Mouse (Mus musculus) kidney, postnatal 0 days (tissue): ENCODE measurements around the gene Dkk1. TPM values are rescaled to one million over a fixed set of nuclear protein-coding genes. Genes with fewer than 3 reads are reported as not detected.
A peak's percentile ranks its signal among the peaks of the same experiment; 100 is the strongest.
"Not testable (repeated sequence)": the region's sequence is repeated elsewhere in the genome, so short reads cannot be mapped to it uniquely, and the experiment has no call there.

Experiments used
- ATAC-seq: fragments of 200-750 bp; cut with Nextera tagmentation; replicated peaks from 2 replicates; pipeline ENCODE4 v1.8.0; 2017; ENCODE audit warnings: low read depth, moderate number of reproducible peaks, moderate TSS enrichment, moderate library complexity; ENCODE audit not compliant: low FRiP score
- DNase-seq: peaks from one replicate; pipeline ENCODE4 v3.0.0-alpha.2; 2016; ENCODE audit warnings: low spot score
- H3K27ac ChIP-seq: fragments of 300-500 bp; sonication (generic); 2 replicates; pipeline ENCODE4 v1.5.1; 2014; ENCODE audit warnings: mild to moderate bottlenecking
- H3K27me3 ChIP-seq: fragments of 300-500 bp; sonication (generic); 2 replicates; pipeline ENCODE4 v1.6.1; 2014; ENCODE audit warnings: low read length, mixed read lengths; ENCODE audit not compliant: insufficient read depth
- H3K36me3 ChIP-seq: fragments of 300-500 bp; sonication (generic); 2 replicates; pipeline ENCODE4 v1.6.1; 2014; ENCODE audit warnings: low read length, mixed read lengths; ENCODE audit not compliant: insufficient read depth
- H3K4me1 ChIP-seq: fragments of 300-500 bp; sonication (generic); replicated peaks from 2 replicates; pipeline ENCODE4 v1.6.1; 2014; ENCODE audit warnings: antibody characterized with exemption, low read length, mixed read lengths; ENCODE audit not compliant: insufficient read depth
- H3K4me2 ChIP-seq: fragments of 300-500 bp; sonication (generic); 2 replicates; pipeline ENCODE4 v1.6.1; 2014; ENCODE audit warnings: mild to moderate bottlenecking, low read length, moderate library complexity, mixed read lengths
- H3K4me3 ChIP-seq: fragments of 300-500 bp; sonication (generic); replicated peaks from 2 replicates; pipeline ENCODE4 v1.5.1; 2014; ENCODE audit warnings: low read depth, low read length
- H3K9ac ChIP-seq: fragments of 300-500 bp; sonication (generic); 2 replicates; pipeline ENCODE4 v1.6.1; 2014; ENCODE audit warnings: low read depth, low read length
- H3K9me3 ChIP-seq: fragments of 300-500 bp; sonication (generic); replicated peaks from 2 replicates; pipeline ENCODE4 v1.6.1; 2016; ENCODE audit warnings: low read length, inconsistent platforms, mixed read lengths
- CTCF ChIP-seq: IDR thresholded peaks from 2 replicates; pipeline ENCODE4 v1.5.1; 2016; ENCODE audit warnings: antibody characterized with exemption, low read depth, mild to moderate bottlenecking, moderate library complexity
- WGBS: fragments of 180-500 bp; shearing (Covaris S2); extraction: QIAGEN DNeasy Blood & Tissue Kit; methylation state at CpG from one replicate; pipeline ENCODE4 v1.1.7; 2014; 5-methylcytosine and 5-hydroxymethylcytosine counted together
- polyA plus RNA-seq: library from polyadenylated mRNA; unstranded; fragments of >200 nt; fragmentation: Nextera tagmentation; extraction: Ambion mirVana; gene quantifications from 2 replicates; pipeline ENCODE4 v1.2.1, GENCODE M21; 2015

Dkk1 gene
- polyA plus RNA-seq, 1 experiment from 2014 or later: 26.9 TPM

DNA sequence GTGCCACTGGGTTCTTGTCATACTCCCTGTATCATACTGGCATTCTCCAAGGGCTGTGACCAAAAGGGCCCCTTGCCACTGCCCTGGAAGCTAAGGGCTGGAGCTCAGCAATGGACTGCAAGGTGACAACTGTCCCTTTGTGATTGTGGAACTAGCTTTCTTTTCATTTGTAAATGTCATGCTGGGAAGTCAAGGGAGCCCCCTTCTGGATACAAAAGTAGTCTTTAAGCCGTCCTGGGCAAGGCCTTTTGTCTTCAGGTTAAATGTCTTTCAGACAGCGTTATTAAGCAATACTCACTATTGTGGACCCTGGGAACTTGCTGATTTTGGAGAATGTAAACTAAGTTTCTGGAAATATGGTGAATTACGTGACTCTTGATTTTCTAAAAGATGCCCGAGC lies 4.3 kb upstream of the Dkk1 start:
- ATAC-seq: no peak
- 27% methylated on average over 4 of the region's 4 CpGs for WGBS
- peak; percentile 58 for DNase-seq
- peak; percentile 62 for TF ChIP-seq CTCF
- Histone ChIP-seq H3K4me2 (no peak overlapping the region), H3K9me3 (no peaks in the 10 kb centered on the region), H3K27me3 (peaks cover 3% of the 10 kb centered on the region; the same call in 1 of the 2 replicates), H3K9ac (no peak overlapping the region), H3K4me1 (peaks cover 5% of the 10 kb centered on the region; the same call in 1 of the 2 replicates), H3K4me3 (no peak overlapping the region), H3K27ac (no peak overlapping the region), H3K36me3 (no peaks in the 10 kb centered on the region)

- peaks cover 7% of the 10 kb centered on the region; the same call in 1 of the 2 replicates for H3K4me1 ChIP-seq
- ATAC-seq (no peak), DNase-seq (no peak)
- H3K4me3 ChIP-seq: no peak overlapping the region
- H3K9me3 ChIP-seq: no peaks in the 10 kb centered on the region
- H3K27me3 ChIP-seq: peaks cover 6% of the 10 kb centered on the region; the same call in 1 of the 2 replicates
- H3K36me3 ChIP-seq: no peaks in the 10 kb centered on the region
- H3K27ac ChIP-seq: no peak overlapping the region
- no peak overlapping the region for H3K9ac ChIP-seq
- 77% methylated on average over 8 of the region's 8 CpGs for whole genome bisulfite sequencing
- TF ChIP-seq CTCF: no peak
- H3K4me2 ChIP-seq: no peak overlapping the region
These were observed 2.8 kb upstream of the Dkk1 start for GRCm38 (mm10) chr19:30552260-30552659.

GRCm38 (mm10) chr19:30549854-30550647 lies 586 bp upstream of the Dkk1 start:
- H3K27me3 ChIP-seq: peaks cover 6% of the 10 kb centered on the region; the same call in 1 of the 2 replicates
- no peaks in the 10 kb centered on the region for H3K36me3 ChIP-seq
- no peak for DNase-seq
- H3K27ac ChIP-seq: no peak overlapping the region
- peaks cover 7% of the 10 kb centered on the region; the same call in 1 of the 2 replicates for H3K4me1 ChIP-seq
- H3K4me2 ChIP-seq: peak overlapping the region; percentile 67
- ATAC-seq: no peak
- H3K9ac ChIP-seq: no peak overlapping the region
- WGBS: 4% methylated on average over 17 of the region's 17 CpGs
- no peaks in the 10 kb centered on the region for H3K9me3 ChIP-seq
- TF ChIP-seq CTCF: no peak
- H3K4me3 ChIP-seq: peak overlapping the region; percentile 46

- H3K4me2 ChIP-seq: peak overlapping the region; percentile 67
- DNase-seq: no peak
- H3K4me3 ChIP-seq: peak overlapping the region; percentile 46
- peak overlapping the region; percentile 40; the same call in 1 of the 2 replicates for H3K9ac ChIP-seq
- peaks cover 7% of the 10 kb centered on the region; the same call in 1 of the 2 replicates for H3K4me1 ChIP-seq
- peaks cover 6% of the 10 kb centered on the region; the same call in 1 of the 2 replicates for H3K27me3 ChIP-seq
- no peak for ATAC-seq
- 3% methylated on average over 23 of the region's 23 CpGs for WGBS
- no peaks in the 10 kb centered on the region for H3K9me3 ChIP-seq
- no peaks in the 10 kb centered on the region for H3K36me3 ChIP-seq
- TF ChIP-seq CTCF: peak; percentile 21; the same call in 1 of the 2 replicates
- H3K27ac ChIP-seq: no peak overlapping the region
These were observed 938 bp downstream of the Dkk1 start for GRCm38 (mm10) chr19:30548411-30549043.

DNA sequence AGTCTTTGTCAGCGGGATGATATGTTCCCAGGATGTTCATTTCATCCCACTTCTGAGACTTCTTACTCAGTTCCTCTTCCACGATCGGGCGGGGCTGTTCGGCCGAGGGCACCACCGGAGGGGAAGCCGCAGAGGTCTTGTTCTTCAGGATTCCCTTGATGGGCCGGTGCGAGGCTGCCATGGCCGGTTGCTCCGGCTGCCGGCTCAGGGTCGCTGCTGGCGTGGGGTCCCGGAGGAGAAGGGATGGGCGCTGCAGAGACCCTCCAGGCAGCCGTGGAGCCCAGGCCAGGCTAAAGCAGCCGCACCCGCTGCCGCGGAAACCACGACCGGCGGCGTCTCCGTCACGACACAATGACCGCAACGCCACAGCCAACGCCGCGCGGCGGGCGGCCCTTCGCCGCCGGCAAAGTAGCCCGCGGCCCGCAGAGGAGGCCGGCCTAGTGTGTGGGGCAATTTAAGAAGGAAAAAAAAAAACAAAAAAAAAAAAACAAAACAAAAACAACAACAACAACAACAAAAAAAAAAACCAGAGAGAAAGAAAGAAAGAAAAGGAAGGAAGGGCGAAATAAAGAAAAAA lies 10.0 kb downstream of the Dkk1 start:
- not testable (repeated sequence) for H3K9me3 ChIP-seq, H3K27me3 ChIP-seq, H3K36me3 ChIP-seq, ATAC-seq, DNase-seq, H3K27ac ChIP-seq, H3K4me1 ChIP-seq
- H3K9ac ChIP-seq: peak overlapping the region; percentile 37; the same call in 1 of the 2 replicates
- H3K4me3 ChIP-seq: peak overlapping the region; percentile 37
- H3K4me2 ChIP-seq: peak overlapping the region; percentile 65
- WGBS: 2% methylated on average over 43 of the region's 44 CpGs

GRCm38 (mm10) chr19:30516771-30517170 lies 32.7 kb downstream of the Dkk1 start:
- Histone ChIP-seq H3K9ac (no peak overlapping the region), H3K4me2 (no peak overlapping the region), H3K36me3 (no peaks in the 10 kb centered on the region), H3K27ac (0 out of 2 replicates have a peak overlapping the region, but pooled peaks have one; percentile 39), H3K4me1 (no peaks in the 10 kb centered on the region), H3K27me3 (no peaks in the 10 kb centered on the region), H3K4me3 (no peak overlapping the region), H3K9me3 (no peaks in the 10 kb centered on the region)
- ATAC-seq: peak; percentile 85
- 52% methylated on average over 6 of the region's 6 CpGs for WGBS
- no peak for TF ChIP-seq CTCF
- DNase-seq: no peak
